Mouse (Mus musculus) forebrain, postnatal 0 days (tissue): Measurements from ENCODE around the gene Snx14. TPM values are rescaled to one million over a fixed set of nuclear protein-coding genes. Genes with fewer than 3 reads are reported as not detected.
"Not testable (repeated sequence)": the region's sequence is repeated elsewhere in the genome, so short reads cannot be mapped to it uniquely, and the experiment has no call there.

Experiments used
- ATAC-seq: fragments of 200-750 bp; cut with Nextera tagmentation; 2 replicates; pipeline ENCODE4 v1.8.0; 2017; ENCODE audit warnings: mild to moderate bottlenecking, moderate library complexity
- DNase-seq: peaks from one replicate; pipeline ENCODE4 v3.0.0-alpha.2; 2015
- H3K27ac ChIP-seq: fragments of 300-500 bp; sonication (generic); 2 replicates; pipeline ENCODE4 v1.5.1; 2014; ENCODE audit warnings: low read depth, mild to moderate bottlenecking, antibody characterized with exemption, low read length, moderate library complexity, mixed read lengths
- H3K27me3 ChIP-seq: fragments of 300-500 bp; sonication (generic); 2 replicates; pipeline ENCODE4 v1.6.1; 2014; ENCODE audit warnings: mild to moderate bottlenecking, low read length, mixed read lengths; ENCODE audit not compliant: insufficient read depth
- H3K36me3 ChIP-seq: fragments of 300-500 bp; sonication (generic); 2 replicates; pipeline ENCODE4 v1.6.1; 2014; ENCODE audit warnings: mild to moderate bottlenecking, moderate library complexity; ENCODE audit not compliant: insufficient read depth
- H3K4me1 ChIP-seq: fragments of 300-500 bp; sonication (generic); 2 replicates; pipeline ENCODE4 v1.6.1; 2014; ENCODE audit warnings: antibody characterized with exemption; ENCODE audit not compliant: insufficient read depth
- H3K4me2 ChIP-seq: fragments of 300-500 bp; sonication (generic); 2 replicates; pipeline ENCODE4 v1.6.1; 2014; ENCODE audit warnings: low read depth, mild to moderate bottlenecking, moderate library complexity
- H3K4me3 ChIP-seq: fragments of 300-500 bp; sonication (generic); 2 replicates; pipeline ENCODE4 v1.5.1; 2014; ENCODE audit warnings: low read depth, low read length, mixed read lengths
- H3K9ac ChIP-seq: fragments of 300-500 bp; sonication (generic); 2 replicates; pipeline ENCODE4 v1.6.1; 2014; ENCODE audit warnings: mild to moderate bottlenecking
- H3K9me3 ChIP-seq: fragments of 300-500 bp; sonication (generic); 2 replicates; pipeline ENCODE4 v1.6.1; 2016; ENCODE audit warnings: low read length
- CTCF ChIP-seq: sonication (generic); IDR thresholded peaks from 2 replicates; pipeline ENCODE4 v1.5.1; 2016; ENCODE audit warnings: antibody characterized with exemption, control low read depth, low read depth
- WGBS: fragments of 180-500 bp; shearing (Covaris S2); extraction: QIAGEN DNeasy Blood & Tissue Kit; methylation state at CpG from one replicate; pipeline ENCODE4 v1.1.7; 2014; 5-methylcytosine and 5-hydroxymethylcytosine counted together
- polyA plus RNA-seq: library from polyadenylated mRNA; unstranded; fragments of >200 nt; fragmentation: Nextera tagmentation; extraction: Ambion mirVana; gene quantifications from 2 replicates; pipeline ENCODE4 v1.2.1, GENCODE M21; 2015
- total RNA-seq: library from RNA; depleted of rRNA; stranded (reverse); fragments of >200 nt; gene quantifications from 2 replicates; pipeline ENCODE4 v1.2.3, GENCODE M21; 2014

Snx14 gene
- total and polyA plus RNA-seq, 2 experiments from 2014 or later = 25.3 to 30.2 TPM

- Histone ChIP-seq H3K27me3 (no peaks in the 10 kb centered on the region), H3K4me1 (peaks cover 14% of the 10 kb centered on the region), H3K4me2 (peak overlapping the region; percentile 69), H3K27ac (no peak overlapping the region), H3K4me3 (peak overlapping the region; percentile 99), H3K36me3 (0 out of 2 replicates have a peak, but pooled peaks cover 6% of the 10 kb centered on the region), H3K9ac (peak overlapping the region; percentile 86; the same call in 1 of the 2 replicates), H3K9me3 (no peaks in the 10 kb centered on the region)
- no peak for TF ChIP-seq CTCF
- no peak for ATAC-seq
- DNase-seq = no peak
- WGBS = 8% methylated on average over 1 of the region's 1 CpGs
Measured at GRCm38 (mm10) chr9:88480120-88480519, 41.4 kb upstream of the Snx14 start.

GRCm38 (mm10) chr9:88476138-88476537 is 37.4 kb upstream of the Snx14 start:
- peak; percentile 42 for TF ChIP-seq CTCF
- Histone ChIP-seq H3K4me1 (peaks cover 8% of the 10 kb centered on the region; the same call in 1 of the 2 replicates), H3K9me3 (no peaks in the 10 kb centered on the region), H3K27me3 (no peaks in the 10 kb centered on the region), H3K4me3 (no peak overlapping the region), H3K4me2 (no peak overlapping the region), H3K27ac (no peak overlapping the region), H3K36me3 (peaks cover 27% of the 10 kb centered on the region), H3K9ac (no peak overlapping the region)
- DNase-seq (peak; percentile 5), ATAC-seq (no peak)
- WGBS = 16% methylated on average over 1 of the region's 1 CpGs

- H3K4me3 ChIP-seq, H3K27ac ChIP-seq, H3K4me2 ChIP-seq, ATAC-seq, H3K9me3 ChIP-seq, H3K27me3 ChIP-seq, H3K4me1 ChIP-seq, DNase-seq, H3K9ac ChIP-seq: not testable (repeated sequence)
- 92% methylated on average over 4 of the region's 4 CpGs for WGBS
- peaks cover 33% of the 10 kb centered on the region for H3K36me3 ChIP-seq
Measured at GRCm38 (mm10) chr9:88461017-88461416, 22.3 kb upstream of the Snx14 start.

- no peak for TF ChIP-seq CTCF
- no peak for ATAC-seq
- Histone ChIP-seq H3K9ac (no peak overlapping the region), H3K27ac (no peak overlapping the region), H3K4me3 (peak overlapping the region; percentile 81; the same call in 1 of the 2 replicates), H3K27me3 (no peaks in the 10 kb centered on the region), H3K36me3 (no peaks in the 10 kb centered on the region), H3K4me2 (peak overlapping the region; percentile 87), H3K4me1 (no peaks in the 10 kb centered on the region), H3K9me3 (no peaks in the 10 kb centered on the region)
- DNase-seq = no peak
- WGBS = 23% methylated on average over 5 of the region's 5 CpGs
Measured at GRCm38 (mm10) chr9:88439991-88440390, 1.2 kb upstream of the Snx14 start.

- Histone ChIP-seq H3K27ac (peak overlapping the region; percentile 91), H3K4me3 (peak overlapping the region; percentile 81), H3K4me1 (no peaks in the 10 kb centered on the region), H3K27me3 (no peaks in the 10 kb centered on the region), H3K9ac (peak overlapping the region; percentile 84), H3K9me3 (no peaks in the 10 kb centered on the region), H3K4me2 (peak overlapping the region; percentile 87), H3K36me3 (no peaks in the 10 kb centered on the region)
- peak; percentile 61 for ATAC-seq
- WGBS = 0% methylated on average over 17 of the region's 17 CpGs
- no peak for TF ChIP-seq CTCF
- no peak for DNase-seq
Measured at GRCm38 (mm10) chr9:88439238-88439600, 461 bp upstream of the Snx14 start.

GRCm38 (mm10) chr9:88438237-88438554 is 562 bp downstream of the Snx14 start:
- H3K4me2 ChIP-seq = peak overlapping the region; percentile 87
- H3K9ac ChIP-seq = peak overlapping the region; percentile 84
- H3K36me3 ChIP-seq = no peaks in the 10 kb centered on the region
- H3K4me1 ChIP-seq = no peaks in the 10 kb centered on the region
- peak overlapping the region; percentile 91 for H3K27ac ChIP-seq
- no peaks in the 10 kb centered on the region for H3K9me3 ChIP-seq
- TF ChIP-seq CTCF = no peak
- H3K27me3 ChIP-seq = no peaks in the 10 kb centered on the region
- WGBS = 1% methylated on average over 15 of the region's 15 CpGs
- peak overlapping the region; percentile 81 for H3K4me3 ChIP-seq
- DNase-seq (no peak), ATAC-seq (no peak)

GRCm38 (mm10) chr9:88437342-88438236 is 1.2 kb downstream of the Snx14 start:
- no peaks in the 10 kb centered on the region for H3K4me1 ChIP-seq
- H3K9ac ChIP-seq = peak overlapping the region; percentile 84
- no peak for ATAC-seq
- H3K4me2 ChIP-seq = peak overlapping the region; percentile 87
- no peaks in the 10 kb centered on the region for H3K36me3 ChIP-seq
- peak overlapping the region; percentile 81 for H3K4me3 ChIP-seq
- DNase-seq = peak; percentile 20
- no peaks in the 10 kb centered on the region for H3K27me3 ChIP-seq
- no peaks in the 10 kb centered on the region for H3K9me3 ChIP-seq
- peak overlapping the region; percentile 91; the same call in 1 of the 2 replicates for H3K27ac ChIP-seq
- whole genome bisulfite sequencing = 48% methylated on average over 10 of the region's 10 CpGs
- no peak for TF ChIP-seq CTCF
